Mouse (Mus musculus): Measurements from ENCODE around the gene Rangap1. TPM values are rescaled to one million over a fixed set of nuclear protein-coding genes. Genes with fewer than 3 reads are reported as not detected.
A peak's percentile ranks its signal among the peaks of the same experiment; 100 is the strongest.

Rangap1 gene
- polyA plus RNA-seq, 1 experiment from 2014 or later, result 90.9 TPM

- H3K4me3 ChIP-seq (replicated peaks), result no peak overlapping the region
- no peak overlapping the region for H3K27ac ChIP-seq
- H3K9me3 ChIP-seq (replicated peaks), result no peaks in the 10 kb centered on the region
- H3K4me1 ChIP-seq (replicated peaks), result peaks cover 5% of the 10 kb centered on the region; the same call in 1 of the 2 replicates
- 0 out of 2 replicates have a peak, but pooled peaks cover 5% of the 10 kb centered on the region for H3K27me3 ChIP-seq
- H3K9ac ChIP-seq, result no peak overlapping the region
- 11% methylated on average over 2 of the region's 2 CpGs for WGBS (ENCODE audit: insufficient replicate concordance)
- DNase-seq (no peak), ATAC-seq (ENCODE audit: low read depth) (no peak)
- H3K4me2 ChIP-seq, result no peak overlapping the region
- H3K36me3 ChIP-seq, result no peaks in the 10 kb centered on the region
These were observed 5.4 kb downstream of the Rangap1 start for GRCm38 (mm10) chr15:81739924-81740323.

GRCm38 (mm10) chr15:81739296-81739695 is 6.0 kb downstream of the Rangap1 start:
- no peak overlapping the region for H3K27ac ChIP-seq
- H3K9me3 ChIP-seq (replicated peaks), result no peaks in the 10 kb centered on the region
- DNase-seq, result no peak
- 0 out of 2 replicates have a peak, but pooled peaks cover 3% of the 10 kb centered on the region for H3K4me1 ChIP-seq (replicated peaks)
- no peak overlapping the region for H3K9ac ChIP-seq
- no peak overlapping the region for H3K4me3 ChIP-seq (replicated peaks)
- 0 out of 2 replicates have a peak, but pooled peaks cover 5% of the 10 kb centered on the region for H3K27me3 ChIP-seq
- WGBS (ENCODE audit: insufficient replicate concordance), result 61% methylated on average over 3 of the region's 3 CpGs
- H3K4me2 ChIP-seq, result no peak overlapping the region
- no peaks in the 10 kb centered on the region for H3K36me3 ChIP-seq
- ATAC-seq (ENCODE audit: low read depth), result no peak

GRCm38 (mm10) chr15:81735075-81735474 is 10.3 kb downstream of the Rangap1 start:
- ATAC-seq (ENCODE audit: low read depth), result no peak
- whole genome bisulfite sequencing (ENCODE audit: insufficient replicate concordance), result 41% methylated on average over 3 of the region's 3 CpGs
- no peaks in the 10 kb centered on the region for H3K36me3 ChIP-seq

GRCm38 (mm10) chr15:81729792-81730635 is 15.3 kb downstream of the Rangap1 start:
- Histone ChIP-seq H3K4me1 (replicated peaks) (peaks cover 33% of the 10 kb centered on the region), H3K9me3 (replicated peaks) (no peaks in the 10 kb centered on the region), H3K4me3 (replicated peaks) (peak overlapping the region; percentile 100), H3K4me2 (peak overlapping the region; percentile 93), H3K9ac (peak overlapping the region; percentile 98), H3K36me3 (peaks cover 19% of the 10 kb centered on the region), H3K27ac (peak overlapping the region; percentile 93), H3K27me3 (peaks cover 6% of the 10 kb centered on the region; the same call in 1 of the 2 replicates)
- peak; percentile 99 for DNase-seq
- peak; percentile 97 for ATAC-seq (ENCODE audit: low read depth)
- 5% methylated on average over 41 of the region's 41 CpGs for WGBS (ENCODE audit: insufficient replicate concordance)

More at GRCm38 (mm10) chr15:81735075-81735474, 10.3 kb downstream of the Rangap1 start:
- Histone ChIP-seq H3K4me3 (replicated peaks) (no peak overlapping the region), H3K9ac (no peak overlapping the region), H3K4me2 (no peak overlapping the region), H3K9me3 (replicated peaks) (no peaks in the 10 kb centered on the region), H3K27ac (no peak overlapping the region), H3K27me3 (peaks cover 11% of the 10 kb centered on the region; the same call in 1 of the 2 replicates), H3K4me1 (replicated peaks) (peaks cover 3% of the 10 kb centered on the region; the same call in 1 of the 2 replicates)
- no peak for DNase-seq

GRCm38 (mm10) chr15:81729241-81729791 is 16.0 kb downstream of the Rangap1 start:
- Histone ChIP-seq H3K36me3 (peaks cover 26% of the 10 kb centered on the region), H3K9me3 (replicated peaks) (no peaks in the 10 kb centered on the region), H3K9ac (peak overlapping the region; percentile 98), H3K27me3 (peaks cover 6% of the 10 kb centered on the region; the same call in 1 of the 2 replicates), H3K4me2 (peak overlapping the region; percentile 93), H3K27ac (peak overlapping the region; percentile 93), H3K4me3 (replicated peaks) (peak overlapping the region; percentile 100), H3K4me1 (replicated peaks) (peaks cover 30% of the 10 kb centered on the region)
- DNase-seq (peak; percentile 50), ATAC-seq (ENCODE audit: low read depth) (peak; percentile 62)
- under 1% methylated on average over 49 of the region's 49 CpGs for WGBS (ENCODE audit: insufficient replicate concordance)

GRCm38 (mm10) chr15:81725965-81726364 is 19.4 kb downstream of the Rangap1 start:
- Histone ChIP-seq H3K36me3 (peaks cover 60% of the 10 kb centered on the region), H3K9me3 (replicated peaks) (no peaks in the 10 kb centered on the region), H3K4me2 (no peak overlapping the region), H3K27me3 (no peaks in the 10 kb centered on the region), H3K27ac (no peak overlapping the region), H3K4me3 (replicated peaks) (no peak overlapping the region), H3K4me1 (replicated peaks) (peaks cover 30% of the 10 kb centered on the region), H3K9ac (no peak overlapping the region)
- DNase-seq (no peak), ATAC-seq (ENCODE audit: low read depth) (no peak)
- 96% methylated on average over 8 of the region's 8 CpGs for WGBS (ENCODE audit: insufficient replicate concordance)

GRCm38 (mm10) chr15:81723653-81724052 is 21.7 kb downstream of the Rangap1 start:
- ATAC-seq (ENCODE audit: low read depth) (no peak), DNase-seq (no peak)
- no peak overlapping the region for H3K4me3 ChIP-seq (replicated peaks)
- no peak overlapping the region for H3K9ac ChIP-seq
- H3K4me2 ChIP-seq, result no peak overlapping the region
- H3K4me1 ChIP-seq (replicated peaks), result peaks cover 29% of the 10 kb centered on the region
- H3K27ac ChIP-seq, result no peak overlapping the region
- H3K27me3 ChIP-seq, result no peaks in the 10 kb centered on the region
- no peaks in the 10 kb centered on the region for H3K9me3 ChIP-seq (replicated peaks)
- 88% methylated on average over 11 of the region's 11 CpGs for WGBS (ENCODE audit: insufficient replicate concordance)
- H3K36me3 ChIP-seq, result peaks cover 83% of the 10 kb centered on the region

- peaks cover 96% of the 10 kb centered on the region for H3K36me3 ChIP-seq
- WGBS (ENCODE audit: insufficient replicate concordance), result 90% methylated on average over 5 of the region's 5 CpGs
- DNase-seq, result no peak
- H3K27ac ChIP-seq, result no peak overlapping the region
- H3K9me3 ChIP-seq (replicated peaks), result no peaks in the 10 kb centered on the region
- no peak overlapping the region for H3K9ac ChIP-seq
- H3K4me2 ChIP-seq, result no peak overlapping the region
- no peak for ATAC-seq (ENCODE audit: low read depth)
- no peak overlapping the region for H3K4me3 ChIP-seq (replicated peaks)
- no peaks in the 10 kb centered on the region for H3K27me3 ChIP-seq
- peaks cover 16% of the 10 kb centered on the region for H3K4me1 ChIP-seq (replicated peaks)
These were observed 23.0 kb downstream of the Rangap1 start for GRCm38 (mm10) chr15:81722361-81722760.

- DNase-seq, result no peak
- WGBS (ENCODE audit: insufficient replicate concordance), result 93% methylated on average over 6 of the region's 6 CpGs
These were observed 26.2 kb downstream of the Rangap1 start for GRCm38 (mm10) chr15:81719139-81719531.

GRCm38 (mm10) chr15:81718336-81719138 is 26.8 kb downstream of the Rangap1 start:
- Histone ChIP-seq H3K4me3 (replicated peaks) (no peak overlapping the region), H3K27ac (no peak overlapping the region), H3K36me3 (peaks cover 96% of the 10 kb centered on the region), H3K4me1 (replicated peaks) (no peaks in the 10 kb centered on the region), H3K27me3 (no peaks in the 10 kb centered on the region), H3K9me3 (replicated peaks) (no peaks in the 10 kb centered on the region), H3K4me2 (no peak overlapping the region), H3K9ac (no peak overlapping the region)
- DNase-seq (no peak), ATAC-seq (ENCODE audit: low read depth) (no peak)
- WGBS (ENCODE audit: insufficient replicate concordance), result 90% methylated on average over 9 of the region's 9 CpGs

More at GRCm38 (mm10) chr15:81719139-81719531, 26.2 kb downstream of the Rangap1 start:
- ATAC-seq (ENCODE audit: low read depth), result no peak
- Histone ChIP-seq H3K27ac (no peak overlapping the region), H3K4me2 (no peak overlapping the region), H3K4me3 (replicated peaks) (no peak overlapping the region), H3K27me3 (no peaks in the 10 kb centered on the region), H3K36me3 (peaks cover 96% of the 10 kb centered on the region), H3K9me3 (replicated peaks) (no peaks in the 10 kb centered on the region), H3K9ac (no peak overlapping the region), H3K4me1 (replicated peaks) (no peaks in the 10 kb centered on the region)

- Histone ChIP-seq H3K4me2 (no peak overlapping the region), H3K27ac (no peak overlapping the region), H3K4me1 (replicated peaks) (no peaks in the 10 kb centered on the region; the same call in 1 of the 2 replicates), H3K9me3 (replicated peaks) (no peaks in the 10 kb centered on the region), H3K27me3 (no peaks in the 10 kb centered on the region), H3K36me3 (peaks cover 95% of the 10 kb centered on the region), H3K4me3 (replicated peaks) (no peak overlapping the region), H3K9ac (no peak overlapping the region)
- DNase-seq (no peak), ATAC-seq (ENCODE audit: low read depth) (no peak)
- 85% methylated on average over 6 of the region's 6 CpGs for WGBS (ENCODE audit: insufficient replicate concordance)
These were observed 31.6 kb downstream of the Rangap1 start for GRCm38 (mm10) chr15:81713742-81714141.
